Mouse (Mus musculus) erythroblast, embryonic 14.5 days (primary cell): ENCODE results near the gene Ppp1r12b.

Experiments
- GATA1 ChIP-seq: IDR thresholded peaks from 2 replicates; pipeline ENCODE4 v1.6.1; 2012; ENCODE audit warnings: low read length, inconsistent platforms, mixed read lengths
- TAL1 ChIP-seq: IDR thresholded peaks from 3 replicates; pipeline ENCODE4 v1.6.1; 2012; ENCODE audit warnings: low read length, inconsistent platforms, mixed read lengths

- TF ChIP-seq TAL1: no peak
- TF ChIP-seq GATA1: no peak
Observed at GRCm38 (mm10) chr1:135003346-135003745, 47.6 kb upstream of the Ppp1r12b start.
